Mouse (Mus musculus): ENCODE data around the gene Elac2. TPM values are rescaled to one million over a fixed set of nuclear protein-coding genes. Genes with fewer than 3 reads are reported as not detected.
A peak's percentile ranks its signal among the peaks of the same experiment; 100 is the strongest.

Gene Elac2
- total RNA-seq (2021), result 10 to 100 TPM; 19.4 to 21.2 TPM
- long read RNA-seq, experiment 1, transcript Elac2-201 (25 exons, 2,771 nt), result minor isoform, 5 of 46 reads
- long read RNA-seq, experiment 1, transcript Elac2-202 (24 exons, 2,884 nt), result major isoform, 32 of 46 reads
- long read RNA-seq, experiment 1, partial matches to known transcripts, result 4 of 46 reads
- long read RNA-seq, experiment 1, other reads (novel, unspliced or antisense), result 4 of 46 reads
- long read RNA-seq, experiment 2, transcript Elac2-202 (24 exons, 2,884 nt), result major isoform, 46 of 61 reads
- long read RNA-seq, experiment 2, transcript Elac2-201 (25 exons, 2,771 nt), result minor isoform, 9 of 61 reads
- long read RNA-seq, experiment 2, partial matches to known transcripts, result 3 of 61 reads
- long read RNA-seq, experiment 2, other reads (novel, unspliced or antisense), result 2 of 61 reads

DNA sequence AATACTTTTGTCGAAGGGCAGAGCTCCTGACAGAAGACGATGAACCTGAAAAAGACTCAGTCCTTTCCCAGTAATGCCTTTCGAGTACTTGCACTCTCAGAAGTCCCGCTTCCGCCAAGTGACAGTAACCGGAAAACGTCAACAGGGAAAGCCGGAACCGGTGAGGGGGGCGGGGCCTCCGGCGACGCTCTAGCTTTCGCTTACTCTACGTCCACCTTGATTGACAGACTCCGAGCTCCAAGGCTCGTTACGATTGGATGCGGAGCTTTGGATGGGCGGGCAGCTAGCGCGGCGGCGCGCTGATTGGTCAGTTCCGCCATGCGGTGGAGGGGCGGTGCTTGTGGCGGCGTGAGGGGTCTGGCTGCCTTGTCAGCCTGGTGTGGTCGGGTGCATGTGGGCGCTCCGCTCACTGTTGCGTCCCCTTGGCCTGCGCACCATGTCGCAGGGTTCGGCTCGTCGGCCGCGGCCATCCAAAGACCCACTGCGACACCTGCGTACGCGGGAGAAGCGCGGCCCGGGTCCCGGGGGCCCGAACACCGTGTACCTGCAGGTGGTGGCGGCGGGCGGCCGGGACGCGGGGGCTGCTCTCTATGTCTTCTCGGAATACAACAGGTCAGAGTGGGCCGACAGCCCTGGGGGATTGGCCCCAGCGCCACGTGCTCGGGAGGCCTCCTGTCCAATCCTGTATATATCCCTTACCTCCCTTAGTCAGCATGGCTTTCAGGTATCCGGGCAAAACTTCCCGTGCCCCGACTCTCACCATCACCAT, at the start of gene Elac2:
TSS of gene Elac2 (plus strand) at position 319 of the 769 bp plus-strand sequence.
- peak; percentile 95 for DNase-seq
- intact Hi-C loops (cut with DNase I; ENCODE audit: low total_unique reads), result no loop called here

DNA sequence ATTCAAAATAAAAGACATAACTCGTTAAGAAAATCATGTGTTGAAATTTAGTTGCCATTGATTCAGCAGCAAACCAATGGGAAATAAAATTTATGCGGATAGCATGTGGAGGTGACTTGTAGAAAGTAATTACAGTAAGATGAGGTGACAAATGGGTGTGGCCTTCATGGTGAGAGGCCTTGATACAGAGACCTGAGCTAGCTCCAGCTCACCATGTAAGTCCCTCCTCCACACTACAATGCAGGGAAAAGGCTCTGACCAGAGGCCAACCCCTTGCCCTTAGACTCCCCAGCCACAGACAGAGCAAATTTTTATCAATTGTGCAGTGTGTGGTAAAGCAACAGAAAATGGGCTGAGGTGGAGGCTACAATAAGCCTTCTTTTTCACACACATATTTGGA, 49.7 kb upstream of the Elac2 start:
- intact Hi-C loops (cut with DNase I; ENCODE audit: low total_unique reads), result no loop called here
- no peak for DNase-seq

DNA sequence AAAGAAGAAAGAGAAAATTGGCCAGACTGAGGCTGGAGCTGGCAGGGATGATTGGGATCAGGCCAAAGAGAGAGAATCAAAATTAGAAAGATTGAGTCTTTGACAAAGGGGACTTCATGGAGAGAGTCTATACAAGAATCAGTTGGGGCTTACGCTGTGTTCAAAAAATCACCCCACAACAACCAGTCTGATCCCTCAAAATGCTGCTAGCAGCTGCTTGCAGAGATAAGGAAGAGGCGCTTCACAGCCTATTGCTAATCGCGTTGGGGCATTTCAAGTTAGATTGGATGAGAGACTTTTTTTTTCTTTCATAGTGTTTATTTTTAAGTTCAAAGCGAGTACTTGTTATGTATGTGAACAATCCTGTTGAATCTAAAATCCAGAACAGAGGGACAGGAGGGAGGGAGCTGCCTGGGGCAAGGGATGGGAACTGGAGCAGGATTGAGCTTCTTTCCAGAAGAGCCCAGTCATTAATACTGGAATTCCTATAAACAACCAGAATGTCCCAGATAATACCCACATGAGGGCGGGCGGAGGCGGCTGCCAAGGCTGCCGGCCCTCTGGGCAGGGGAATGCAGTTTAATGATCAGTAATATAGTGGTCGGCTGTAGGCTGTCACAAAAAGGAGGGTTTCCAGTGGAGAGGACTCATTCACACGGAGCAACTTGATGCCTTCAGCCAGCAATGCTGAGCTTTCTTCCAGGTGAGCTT, 47.6 kb upstream of the Elac2 start:
- DNase-seq, result no peak
- intact Hi-C loops (cut with DNase I; ENCODE audit: low total_unique reads), result no loop called here

DNA sequence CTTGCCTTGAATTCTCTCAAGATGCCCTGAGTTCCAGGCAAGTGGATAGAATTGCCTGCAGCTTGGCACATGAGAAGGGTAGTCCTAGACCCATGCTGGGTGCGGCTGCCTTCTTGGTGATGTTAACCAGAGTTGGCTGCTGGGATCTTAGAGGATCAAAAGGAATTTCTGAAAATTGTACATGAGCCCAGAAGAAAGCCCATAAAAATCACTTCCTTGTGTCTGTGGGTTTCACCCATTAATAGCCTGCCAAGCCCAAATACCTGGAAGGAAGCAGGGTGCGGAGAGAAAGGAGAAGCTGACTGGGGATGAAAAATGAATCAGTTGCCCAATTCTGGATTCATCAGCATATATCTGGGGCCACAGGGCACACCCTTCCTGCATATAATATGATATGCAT, 41.6 kb upstream of the Elac2 start:
- intact Hi-C loops (cut with DNase I; ENCODE audit: low total_unique reads), result no loop called here
- DNase-seq, result no peak

- intact Hi-C loops (cut with DNase I; ENCODE audit: low total_unique reads), result no loop called here
These were observed 37.6 kb upstream of the Elac2 start for GRCm38 (mm10) chr11:64941193-64941592.

DNA sequence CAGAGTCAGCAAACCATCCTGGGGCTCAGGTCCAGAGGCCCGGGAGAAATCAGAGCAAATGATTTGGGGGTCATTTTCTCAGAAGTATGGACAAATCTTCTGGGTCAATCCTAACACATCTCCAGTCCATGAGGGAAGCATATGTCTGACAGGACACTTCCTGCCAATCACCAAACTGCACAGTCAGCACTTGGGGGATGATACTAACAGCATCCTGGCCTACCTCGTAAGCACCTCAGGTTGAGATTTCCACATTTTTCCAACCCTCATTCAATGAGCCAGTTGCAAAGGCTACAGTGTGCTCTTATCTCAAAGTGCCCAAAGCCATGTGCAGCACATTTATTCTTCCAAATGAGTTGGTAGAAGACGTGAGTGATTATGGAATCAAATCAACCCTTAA, 29.1 kb upstream of the Elac2 start:
- intact Hi-C loops (cut with DNase I; ENCODE audit: low total_unique reads), result no loop called here
- no peak for DNase-seq

More at GRCm38 (mm10) chr11:64941193-64941592, 37.6 kb upstream of the Elac2 start:
- DNase-seq, result no peak

GRCm38 (mm10) chr11:64956962-64957729, 21.7 kb upstream of the Elac2 start:
- intact Hi-C loops (cut with DNase I; ENCODE audit: low total_unique reads), result no loop called here
- no peak for DNase-seq

DNA sequence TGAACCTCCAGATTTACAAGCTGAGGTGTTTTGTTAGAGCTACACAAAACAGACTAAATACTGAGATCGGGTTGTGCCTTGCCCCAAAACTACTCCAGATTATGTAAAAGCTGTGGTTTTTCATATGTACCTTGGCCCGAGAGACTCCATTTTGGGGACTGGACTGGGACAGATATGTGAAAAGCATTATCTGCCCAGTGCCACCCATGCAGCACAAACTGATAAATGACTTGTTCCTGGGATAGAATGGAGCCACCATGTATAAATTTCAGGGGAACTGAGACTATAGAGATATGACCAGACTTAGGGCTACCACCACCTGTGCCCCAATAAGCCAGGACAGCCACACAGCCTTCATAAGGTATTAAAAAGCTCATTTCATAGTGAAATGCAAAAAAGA, 16.2 kb upstream of the Elac2 start:
- intact Hi-C loops (cut with DNase I; ENCODE audit: low total_unique reads), result no loop called here
- no peak for DNase-seq

GRCm38 (mm10) chr11:64968507-64968906, 10.3 kb upstream of the Elac2 start:
- peak; percentile 68 for DNase-seq
- intact Hi-C loops (cut with DNase I; ENCODE audit: low total_unique reads), result loop anchor here (5.0 kb wide), 1 partner anchor 1566 kb away; no protein-coding TSS in a partner anchor

DNA sequence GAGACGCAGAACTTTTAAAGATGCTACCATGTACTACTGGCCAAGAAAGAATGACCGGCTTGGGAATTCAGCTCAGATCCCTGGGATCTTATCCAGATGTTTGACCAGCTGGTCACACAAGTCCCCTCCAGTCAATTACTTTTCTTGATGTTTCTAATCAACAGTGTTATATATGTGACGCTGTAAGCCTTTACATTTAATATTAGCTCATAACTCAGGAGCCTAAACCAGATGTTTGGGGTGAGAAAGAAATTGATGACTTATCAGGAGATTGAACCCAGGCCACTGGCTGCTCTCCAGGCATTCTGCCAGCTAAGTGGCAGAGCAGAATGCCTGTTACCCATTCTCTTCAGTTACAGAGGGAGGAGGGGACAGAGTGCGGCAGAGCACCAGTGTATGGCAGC, 9.9 kb upstream of the Elac2 start:
- intact Hi-C loops (cut with DNase I; ENCODE audit: low total_unique reads), result loop anchor here (5.0 kb wide), 1 partner anchor 1567 kb away; no protein-coding TSS in a partner anchor
- no peak for DNase-seq

- no peak for DNase-seq
These were observed 7.3 kb upstream of the Elac2 start for GRCm38 (mm10) chr11:64971471-64971988.

GRCm38 (mm10) chr11:64972418-64972817, 6.4 kb upstream of the Elac2 start:
- no peak for DNase-seq
- intact Hi-C loops (cut with DNase I; ENCODE audit: low total_unique reads), result no loop called here

More at GRCm38 (mm10) chr11:64971471-64971988, 7.3 kb upstream of the Elac2 start:
- intact Hi-C loops (cut with DNase I; ENCODE audit: low total_unique reads), result no loop called here

DNA sequence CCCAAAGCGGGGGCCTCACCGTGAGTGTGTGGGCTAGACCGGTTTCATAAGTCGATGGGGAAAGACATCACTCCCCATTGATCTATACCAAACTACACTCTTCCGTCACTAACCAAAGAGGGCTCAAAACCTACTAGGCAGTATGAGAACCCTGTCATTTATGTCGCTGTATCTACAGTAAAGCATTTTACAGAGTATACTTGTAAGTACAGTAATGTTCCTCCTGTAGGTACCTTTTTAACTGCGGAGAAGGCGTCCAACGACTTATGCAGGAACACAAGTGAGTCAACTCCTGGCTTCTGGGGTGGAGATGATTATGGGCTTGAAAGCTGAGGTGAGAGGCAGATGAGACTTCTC, 629 bp downstream of the Elac2 start:
- DNase-seq, result no peak
- intact Hi-C loops (cut with DNase I; ENCODE audit: low total_unique reads), result no loop called here

DNA sequence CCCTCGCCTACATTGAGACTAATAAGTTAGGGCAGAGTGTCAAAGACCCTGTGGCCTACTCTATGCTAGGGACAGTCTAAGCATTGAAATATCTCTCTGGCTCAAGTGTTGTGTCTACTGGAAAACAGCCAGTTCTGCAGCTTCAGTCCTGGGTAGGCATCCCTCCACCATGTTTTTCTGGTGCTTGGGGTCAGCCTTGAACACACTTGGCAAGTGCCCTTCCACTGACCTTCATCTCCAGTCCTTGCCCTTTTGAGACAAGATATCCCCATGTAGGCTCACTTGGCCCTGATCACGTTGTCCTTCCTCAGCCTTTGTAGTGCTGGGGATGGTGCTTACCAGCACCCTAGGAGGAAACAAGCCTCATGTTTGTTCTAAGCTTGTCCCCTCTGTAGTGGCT, 9.7 kb downstream of the Elac2 start:
- no peak for DNase-seq
- intact Hi-C loops (cut with DNase I; ENCODE audit: low total_unique reads), result no loop called here

DNA sequence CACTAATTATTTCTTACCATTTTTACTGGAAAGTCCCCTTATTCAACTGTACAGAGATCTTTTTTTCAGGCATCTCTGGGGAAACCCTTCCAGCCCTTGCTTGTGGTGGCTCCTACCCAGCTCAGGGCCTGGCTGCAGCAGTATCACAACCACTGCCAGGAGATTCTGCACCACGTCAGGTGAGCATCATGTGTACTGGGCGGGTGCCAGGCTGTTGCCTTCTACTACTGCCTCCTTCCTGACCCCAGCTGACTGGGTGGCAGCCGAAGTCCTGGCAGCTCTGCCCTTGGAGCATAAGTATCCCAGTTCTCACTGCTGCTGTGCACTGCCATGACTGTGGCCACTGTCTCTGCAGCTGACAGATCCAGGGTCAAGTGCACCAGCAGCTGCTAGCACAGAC, 19.6 kb downstream of the Elac2 start:
- DNase-seq, result peak; percentile 37
- intact Hi-C loops (cut with DNase I; ENCODE audit: low total_unique reads), result no loop called here

GRCm38 (mm10) chr11:64999685-65000084, 20.8 kb downstream of the Elac2 start:
- DNase-seq, result no peak
- intact Hi-C loops (cut with DNase I; ENCODE audit: low total_unique reads), result no loop called here

DNA sequence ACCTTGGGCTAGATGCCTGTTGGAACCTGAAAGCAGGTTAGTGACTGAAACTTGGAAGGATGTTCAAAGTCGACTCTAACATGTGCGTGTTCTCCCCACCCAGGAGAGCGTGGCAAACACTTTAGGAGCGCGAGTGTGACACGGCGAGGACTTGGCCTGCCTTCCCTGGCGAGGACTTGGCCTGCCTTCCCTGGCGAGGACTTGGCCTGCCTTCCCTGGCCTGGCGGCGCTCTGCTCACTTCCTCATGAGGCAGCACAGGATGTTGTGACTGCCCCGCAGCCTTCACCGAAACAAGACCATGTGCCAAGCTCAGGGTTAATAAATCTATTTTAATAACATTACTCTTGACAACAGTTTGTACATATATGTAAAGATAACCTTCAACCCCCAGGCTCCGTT, 22.9 kb downstream of the Elac2 start:
- DNase-seq, result no peak
- intact Hi-C loops (cut with DNase I; ENCODE audit: low total_unique reads), result no loop called here

DNA sequence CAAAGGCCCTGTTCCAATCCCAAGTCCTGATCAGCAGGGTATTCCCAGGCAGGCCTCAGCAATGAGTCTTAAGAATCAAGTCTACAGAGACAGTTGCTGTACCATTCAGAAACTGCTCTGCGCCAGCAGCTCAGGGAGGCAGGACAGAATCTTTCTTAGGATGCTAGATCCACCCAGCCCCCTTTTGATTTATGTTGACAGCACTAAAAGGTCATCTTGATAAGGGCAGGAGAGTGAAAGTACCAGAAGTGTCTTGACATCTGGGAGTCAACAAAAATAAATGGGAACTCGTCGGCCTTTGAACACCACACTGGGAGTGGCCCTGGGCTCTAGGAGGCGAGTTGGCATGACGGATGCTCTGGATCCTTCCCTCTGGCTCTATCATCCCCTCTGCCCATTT, 24.8 kb downstream of the Elac2 start:
- intact Hi-C loops (cut with DNase I; ENCODE audit: low total_unique reads), result no loop called here
- DNase-seq, result no peak

GRCm38 (mm10) chr11:65004836-65005235, 26.0 kb downstream of the Elac2 start:
- intact Hi-C loops (cut with DNase I; ENCODE audit: low total_unique reads), result no loop called here
- no peak for DNase-seq

Measured in gastrocnemius, postnatal 14 days (tissue).